Mouse (Mus musculus) megakaryocyte, embryonic 14.5 days (primary cell): ENCODE results near the gene Map3k13. TPM values are rescaled to one million over a fixed set of nuclear protein-coding genes. Genes with fewer than 3 reads are reported as not detected.
"Not testable (repeated sequence)": the region's sequence is repeated elsewhere in the genome, so short reads cannot be mapped to it uniquely, and the experiment has no call there.

ENCODE experiments used
- H3K27me3 ChIP-seq: replicated peaks from 2 replicates; pipeline ENCODE3; 2012; ENCODE audit warnings: inconsistent platforms
- H3K36me3 ChIP-seq: replicated peaks from 2 replicates; pipeline ENCODE3; 2012; ENCODE audit warnings: low read length, inconsistent platforms, mixed read lengths
- H3K4me1 ChIP-seq: 2 replicates; pipeline ENCODE4 v1.6.1; 2012; ENCODE audit warnings: inconsistent platforms
- H3K4me3 ChIP-seq: replicated peaks from 2 replicates; pipeline ENCODE3; 2012; ENCODE audit warnings: moderate library complexity, mild to moderate bottlenecking, inconsistent platforms
- H3K9me3 ChIP-seq: 2 replicates; pipeline ENCODE4 v1.6.1; 2012; ENCODE audit warnings: inconsistent platforms
- FLI1 ChIP-seq: IDR thresholded peaks from 2 replicates; pipeline ENCODE4 v1.6.1; 2012; ENCODE audit warnings: low read length, inconsistent platforms, mixed read lengths
- GATA1 ChIP-seq: IDR thresholded peaks from 3 replicates; pipeline ENCODE4 v1.6.1; 2012; ENCODE audit warnings: mixed read lengths, low read length, inconsistent platforms, borderline replicate concordance
- polyA plus RNA-seq: library from polyadenylated mRNA; stranded (reverse); fragments of >175 nt; gene quantifications from 2 replicates; pipeline ENCODE4 v1.2.3, GENCODE M21; 2012; ENCODE audit warnings: low replicate concordance; ENCODE audit not compliant: insufficient read depth

The Map3k13 gene
- polyA plus RNA-seq, 1 experiment: 0.03 TPM

DNA sequence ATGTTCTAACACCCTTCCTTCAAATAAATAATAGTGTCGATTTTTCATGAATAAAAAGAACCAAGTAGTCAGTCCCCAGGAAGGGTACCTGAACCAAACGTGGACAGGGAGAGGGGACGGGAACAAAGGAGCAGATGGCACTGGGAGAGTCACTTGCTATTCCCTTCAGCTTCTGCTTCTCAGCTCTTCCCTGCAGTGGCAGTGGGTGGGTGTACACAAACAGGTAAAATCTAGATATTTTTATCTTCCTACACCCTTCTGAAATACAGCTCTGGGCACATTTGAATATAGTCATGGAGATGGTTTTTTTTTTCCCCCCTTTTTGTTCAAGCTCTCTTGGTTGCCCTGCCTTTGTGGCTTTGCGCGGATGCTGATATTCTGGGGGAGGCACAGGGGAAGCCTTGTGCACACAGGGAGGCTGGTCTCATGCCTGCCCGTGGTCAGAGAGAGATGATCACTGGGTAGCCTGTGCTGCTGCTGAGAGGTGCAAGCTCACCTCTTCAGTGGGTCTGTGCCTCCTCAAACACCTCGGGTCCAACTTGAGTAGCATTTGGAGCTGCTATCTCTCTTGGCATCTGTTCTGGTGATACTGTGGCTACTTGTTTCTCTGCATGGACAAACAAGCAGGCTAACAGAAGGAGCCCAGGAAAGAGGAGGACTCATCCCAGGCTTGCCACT is 87.6 kb downstream of the Map3k13 start:
- peaks cover 6% of the 10 kb centered on the region for H3K27me3 ChIP-seq
- no peaks in the 10 kb centered on the region for H3K4me1 ChIP-seq
- no peak overlapping the region for H3K4me3 ChIP-seq
- no peaks in the 10 kb centered on the region for H3K36me3 ChIP-seq
- TF ChIP-seq FLI1: no peak
- no peak for TF ChIP-seq GATA1
- no peaks in the 10 kb centered on the region for H3K9me3 ChIP-seq

DNA sequence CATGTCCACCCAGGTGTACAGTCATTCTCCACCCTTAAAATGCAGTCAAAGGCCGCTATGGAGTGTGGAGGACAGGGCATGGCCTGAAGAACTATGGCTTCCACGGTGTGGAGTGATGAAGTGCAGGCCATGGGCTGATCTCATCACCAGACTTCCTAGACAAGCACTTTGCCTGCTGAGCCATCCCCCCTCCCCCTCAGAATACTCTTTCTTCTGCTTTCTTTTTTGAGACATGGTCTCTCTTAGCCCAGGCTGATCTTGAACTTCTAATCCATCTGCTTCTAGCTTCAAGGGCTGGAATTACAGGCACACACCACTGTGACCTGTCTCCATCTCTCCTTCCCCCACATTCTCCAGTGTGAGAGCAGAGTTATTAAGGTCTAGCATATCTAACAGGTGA is 93.5 kb downstream of the Map3k13 start:
- Histone ChIP-seq H3K36me3 (no peaks in the 10 kb centered on the region), H3K4me3 (peak overlapping the region; percentile 42)
- TF ChIP-seq FLI1 (no peak), GATA1 (no peak)

DNA sequence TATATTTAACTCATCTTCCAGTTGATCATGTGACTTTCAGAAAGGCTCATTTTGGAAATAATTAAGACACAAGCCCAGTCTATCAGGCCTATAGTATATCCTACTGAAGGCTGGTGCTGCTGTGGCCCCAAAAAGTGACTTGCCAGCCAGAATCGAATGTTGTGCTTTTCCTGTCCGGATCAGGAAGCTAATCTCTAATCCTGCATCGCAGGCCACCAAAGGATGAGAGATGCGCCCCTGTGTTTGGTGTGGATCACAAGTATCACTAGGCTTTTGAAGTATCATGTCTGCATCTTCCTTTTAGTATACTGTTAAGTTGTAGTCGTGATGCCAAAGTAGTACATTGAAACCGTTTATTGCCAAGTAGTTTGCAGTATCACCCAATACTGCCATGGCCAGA is 99.7 kb downstream of the Map3k13 start:
- Histone ChIP-seq H3K36me3 (no peaks in the 10 kb centered on the region), H3K27me3 (no peaks in the 10 kb centered on the region), H3K4me1 (no peaks in the 10 kb centered on the region), H3K4me3 (no peak overlapping the region), H3K9me3 (peaks cover 7% of the 10 kb centered on the region; the same call in 1 of the 2 replicates)
- TF ChIP-seq FLI1: no peak
- no peak for TF ChIP-seq GATA1

More for the DNA sequence above, 93.5 kb downstream of the Map3k13 start:
- Histone ChIP-seq H3K4me1 (peaks cover 5% of the 10 kb centered on the region; the same call in 1 of the 2 replicates), H3K9me3 (peaks cover 7% of the 10 kb centered on the region; the same call in 1 of the 2 replicates), H3K27me3 (peaks cover 6% of the 10 kb centered on the region)

DNA sequence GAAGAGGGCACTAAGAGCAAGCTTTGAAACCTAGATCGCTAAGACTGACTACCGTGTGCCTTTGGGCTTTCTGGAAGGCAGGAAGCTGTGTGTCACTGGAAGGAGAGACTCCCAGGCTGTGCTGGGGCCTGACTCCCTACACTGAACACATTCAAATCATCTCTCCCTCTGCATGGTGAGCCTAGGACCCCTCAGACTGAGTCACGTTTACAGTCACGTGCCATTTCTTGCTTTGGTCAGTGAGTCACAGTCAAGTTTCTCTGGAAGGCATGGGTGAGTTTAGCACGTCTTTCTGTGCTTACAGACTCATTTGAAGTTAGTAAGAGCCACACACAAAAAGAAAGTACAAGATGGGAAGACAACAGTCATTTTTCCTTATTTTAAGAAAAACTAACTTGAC is 107.1 kb downstream of the Map3k13 start:
- H3K4me3 ChIP-seq: no peak overlapping the region
- H3K4me1 ChIP-seq: peaks cover 3% of the 10 kb centered on the region; the same call in 1 of the 2 replicates
- no peaks in the 10 kb centered on the region for H3K9me3 ChIP-seq
- H3K27me3 ChIP-seq: peaks cover 8% of the 10 kb centered on the region
- TF ChIP-seq GATA1: no peak
- TF ChIP-seq FLI1: no peak
- H3K36me3 ChIP-seq: no peaks in the 10 kb centered on the region

DNA sequence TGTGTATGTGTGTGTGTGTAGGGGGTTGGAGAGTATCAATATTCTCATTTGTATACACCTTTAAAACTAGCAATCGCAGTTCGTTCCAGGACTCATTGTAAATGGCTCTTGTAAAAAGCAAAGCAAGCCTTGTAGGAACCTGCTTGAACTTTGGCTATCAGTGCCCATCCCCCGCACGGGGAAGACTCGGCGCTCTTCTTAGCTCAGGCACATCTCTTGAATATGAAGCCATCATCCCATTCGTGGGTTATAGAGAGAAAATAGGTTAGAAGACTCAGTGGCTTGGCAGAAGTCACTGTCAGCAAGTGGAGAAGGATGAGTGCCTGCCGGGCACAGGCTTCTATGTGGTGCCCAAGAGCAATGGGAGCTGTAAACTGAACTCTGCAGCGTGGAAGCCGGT is 110.5 kb downstream of the Map3k13 start:
- TF ChIP-seq FLI1 (no peak), GATA1 (no peak)
- peaks cover 10% of the 10 kb centered on the region for H3K27me3 ChIP-seq
- no peak overlapping the region for H3K4me3 ChIP-seq
- H3K9me3 ChIP-seq: no peaks in the 10 kb centered on the region
- H3K4me1 ChIP-seq: peaks cover 7% of the 10 kb centered on the region; the same call in 1 of the 2 replicates
- no peaks in the 10 kb centered on the region for H3K36me3 ChIP-seq

DNA sequence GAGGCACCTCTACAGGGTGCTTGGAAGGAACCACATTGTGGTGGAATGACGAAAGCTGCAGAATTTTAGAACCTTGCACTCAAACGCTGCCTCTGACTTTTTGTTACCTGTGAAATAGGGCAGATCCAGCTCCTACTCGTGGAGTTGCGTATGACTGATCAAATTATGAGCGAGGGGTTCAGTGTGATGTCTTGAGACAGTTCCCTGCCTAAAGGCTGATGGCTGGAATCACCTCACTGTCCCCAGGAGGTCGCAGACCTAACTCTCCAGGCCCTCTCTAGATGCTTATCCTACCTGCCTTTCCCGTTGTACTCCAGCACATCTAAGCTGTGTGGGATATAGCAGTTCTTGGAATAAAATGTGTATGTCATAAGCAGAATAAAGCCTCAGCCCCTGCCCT is 111.8 kb downstream of the Map3k13 start:
- Histone ChIP-seq H3K36me3 (no peaks in the 10 kb centered on the region), H3K9me3 (no peaks in the 10 kb centered on the region), H3K4me1 (peaks cover 7% of the 10 kb centered on the region; the same call in 1 of the 2 replicates), H3K27me3 (peaks cover 8% of the 10 kb centered on the region), H3K4me3 (no peak overlapping the region)
- TF ChIP-seq GATA1: no peak
- TF ChIP-seq FLI1: no peak

DNA sequence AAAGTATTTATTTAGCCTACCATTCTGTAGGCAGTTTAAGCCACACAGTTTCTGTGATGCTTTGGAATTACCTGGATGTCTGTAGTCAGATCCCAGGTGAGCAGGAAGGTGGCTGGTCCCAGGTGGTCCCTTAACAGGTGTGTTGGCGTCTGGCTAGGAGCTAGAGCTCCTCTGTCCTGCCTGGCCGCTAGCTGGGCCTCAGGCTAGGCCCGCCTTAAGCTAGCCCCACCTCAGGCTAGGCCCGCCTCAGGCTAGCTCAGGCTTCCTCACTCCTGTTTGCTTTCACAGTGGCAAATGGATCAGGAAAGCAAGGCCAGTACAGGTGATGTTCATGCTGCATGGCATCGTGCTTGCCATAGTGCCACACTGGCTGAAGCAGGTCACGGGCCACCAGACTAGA is 112.8 kb downstream of the Map3k13 start:
- peak overlapping the region; percentile 0 for H3K4me3 ChIP-seq
- TF ChIP-seq GATA1 (no peak), FLI1 (no peak)
- H3K9me3 ChIP-seq: no peaks in the 10 kb centered on the region
- H3K27me3 ChIP-seq: peaks cover 6% of the 10 kb centered on the region
- peaks cover 5% of the 10 kb centered on the region; the same call in 1 of the 2 replicates for H3K4me1 ChIP-seq
- H3K36me3 ChIP-seq: no peaks in the 10 kb centered on the region

DNA sequence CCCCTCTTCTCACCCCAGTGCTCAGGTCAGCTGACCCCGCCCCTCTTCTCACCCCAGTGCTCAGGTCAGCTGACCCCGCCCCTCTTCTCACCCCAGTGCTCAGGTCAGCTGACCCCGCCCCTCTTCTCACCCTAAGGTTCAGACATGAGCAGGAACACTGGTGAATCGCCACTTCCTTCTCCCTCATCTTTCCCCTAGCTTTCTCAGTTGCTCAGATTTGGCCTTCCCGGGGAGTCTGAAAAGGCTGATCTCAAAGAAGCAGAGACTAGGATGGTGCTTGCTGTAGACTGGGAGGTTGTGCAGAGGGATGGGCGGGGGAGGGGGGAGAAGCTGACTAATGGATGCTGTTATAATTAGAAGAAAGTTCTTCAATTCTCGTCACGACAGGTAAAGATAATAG is 114.8 kb downstream of the Map3k13 start:
- not testable (repeated sequence) for H3K9me3 ChIP-seq, H3K4me3 ChIP-seq, H3K36me3 ChIP-seq, H3K27me3 ChIP-seq
- peaks cover 19% of the 10 kb centered on the region for H3K4me1 ChIP-seq

DNA sequence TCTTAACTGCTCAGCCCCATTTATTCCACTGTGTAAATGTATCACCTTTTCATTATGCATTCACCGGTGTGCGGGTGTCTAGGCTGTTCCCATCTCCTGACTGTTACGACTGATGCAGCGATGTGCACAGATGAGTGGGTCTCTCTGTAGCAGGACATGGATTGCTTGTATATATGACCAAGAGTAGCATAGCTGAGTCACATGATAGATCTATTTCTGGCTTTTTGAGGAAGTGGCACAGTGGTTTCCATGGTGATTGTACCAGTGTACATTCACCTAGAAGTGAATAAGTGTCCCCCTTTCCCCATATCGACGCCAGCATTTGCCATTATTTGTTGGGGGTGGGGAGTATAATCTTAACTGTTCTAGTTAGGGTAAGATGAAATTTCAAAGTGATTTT is 119.2 kb downstream of the Map3k13 start:
- peak overlapping the region; percentile 52 for H3K4me3 ChIP-seq
- no peaks in the 10 kb centered on the region for H3K27me3 ChIP-seq

DNA sequence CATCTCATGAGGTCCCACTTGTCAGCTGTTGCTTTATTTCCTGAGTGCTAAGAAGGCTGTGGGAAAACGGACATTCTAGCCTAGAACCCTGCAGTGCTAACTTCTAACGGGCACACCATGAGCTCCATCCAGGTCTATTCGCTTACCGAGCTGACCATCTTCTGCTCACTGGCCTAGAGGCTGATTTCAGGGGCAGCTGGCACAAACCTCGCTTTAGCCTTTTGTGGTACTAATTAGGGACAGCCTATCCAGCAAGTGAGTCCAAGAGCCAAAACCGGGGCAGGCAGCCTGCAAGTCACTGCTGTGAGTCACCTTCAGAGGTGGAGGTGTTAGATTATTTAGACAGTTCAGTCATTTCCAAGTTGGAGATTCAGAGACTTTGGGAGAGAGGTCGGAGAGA is 122.5 kb downstream of the Map3k13 start:
- Histone ChIP-seq H3K4me1 (peaks cover 37% of the 10 kb centered on the region), H3K27me3 (peaks cover 3% of the 10 kb centered on the region)
- TF ChIP-seq FLI1 (no peak), GATA1 (no peak)

More for the DNA sequence above, 119.2 kb downstream of the Map3k13 start:
- H3K9me3 ChIP-seq: peaks cover 5% of the 10 kb centered on the region
- no peak for TF ChIP-seq GATA1
- TF ChIP-seq FLI1: no peak
- no peaks in the 10 kb centered on the region for H3K36me3 ChIP-seq
- peaks cover 37% of the 10 kb centered on the region for H3K4me1 ChIP-seq

DNA sequence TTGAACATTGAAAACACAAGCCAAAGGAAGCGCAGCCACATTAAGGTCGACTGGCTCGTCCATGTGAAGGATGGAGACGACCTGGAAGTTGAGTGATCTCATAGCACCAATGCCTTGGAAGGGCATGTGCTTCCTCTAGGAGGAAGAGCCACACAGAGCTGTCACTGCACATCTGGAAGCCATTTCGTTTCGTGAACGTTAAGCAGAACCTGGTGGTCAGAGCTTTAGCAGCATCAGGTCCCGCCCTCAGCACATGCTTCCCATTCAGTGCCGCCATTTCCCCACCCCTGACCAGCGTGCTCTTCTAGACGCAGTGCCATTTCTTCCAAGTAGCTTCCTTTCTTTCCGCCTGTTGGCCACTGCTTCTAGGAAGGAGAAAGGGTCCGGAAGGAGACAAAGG is 134.3 kb downstream of the Map3k13 start:
- Histone ChIP-seq H3K4me3 (no peak overlapping the region), H3K27me3 (peaks cover 6% of the 10 kb centered on the region), H3K36me3 (peaks cover 17% of the 10 kb centered on the region), H3K9me3 (peaks cover 15% of the 10 kb centered on the region), H3K4me1 (peaks cover 3% of the 10 kb centered on the region; the same call in 1 of the 2 replicates)
- no peak for TF ChIP-seq GATA1
- no peak for TF ChIP-seq FLI1

More for the DNA sequence above, 122.5 kb downstream of the Map3k13 start:
- H3K9me3 ChIP-seq: peaks cover 18% of the 10 kb centered on the region
- H3K4me3 ChIP-seq: no peak overlapping the region
- H3K36me3 ChIP-seq: no peaks in the 10 kb centered on the region
